Comparison of ENCODE assay signal across 1 mouse cellular context in genomic region chr12:112816294-112816693, GRCm38 (mm10).
TF ChIP-seq lines count a peak whose summit lies in the region.

No protein-coding gene starts in this region.

TF ChIP-seq in CH12.LX, 34 proteins besides CTCF, POLR2A, EP300 and RAD21 (continued from another document):
- TF ChIP-seq USF1 (IDR thresholded peaks at IDR 0.05; ENCODE audit: low read depth, low read length) (no peak), IRF4 (IDR thresholded peaks at IDR 0.05; ENCODE audit: low read depth, low read length) (no peak), MXI1 (IDR thresholded peaks at IDR 0.05; ENCODE audit: low read depth, low read length) (no peak), MAX (IDR thresholded peaks at IDR 0.05; ENCODE audit: low read length) (no peak), PAX5 (IDR thresholded peaks at IDR 0.05; ENCODE audit: low read length) (no peak), TCF12 (IDR thresholded peaks at IDR 0.05; ENCODE audit: low read depth, low read length) (0 out of 2 replicates have a peak, but pooled peaks have one; percentile 23), JUN (IDR thresholded peaks at IDR 0.05; ENCODE audit: insufficient read depth, low read depth, low read length) (no peak), NRF1 (IDR thresholded peaks at IDR 0.05; ENCODE audit: low read depth, low read length) (no peak), ZMIZ1 (IDR thresholded peaks at IDR 0.05; ENCODE audit: low read depth, low read length) (no peak)
